Mouse (Mus musculus): ENCODE results near the gene Prl3c1.

DNA sequence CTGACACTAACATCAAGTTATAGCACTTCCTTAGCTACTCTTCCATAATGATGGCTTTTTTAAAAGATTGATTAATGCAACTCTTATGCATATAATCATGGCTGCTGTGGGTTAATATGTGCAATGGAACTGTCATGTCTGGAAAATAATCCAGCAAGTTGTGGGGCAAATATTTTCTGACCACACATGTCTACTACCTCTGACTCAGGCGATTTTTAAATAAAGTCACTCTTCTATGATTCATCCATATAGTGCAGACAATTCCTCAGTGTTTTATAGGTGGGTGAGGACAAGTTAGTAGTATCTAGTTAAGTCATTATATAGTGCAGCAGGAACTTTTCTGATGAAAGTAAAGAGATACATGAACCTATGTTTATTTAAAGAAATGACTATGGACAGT lies 48.2 kb upstream of the Prl3c1 start:
- TF ChIP-seq POLR2A (IDR thresholded peaks at IDR 0.05; ENCODE audit: borderline replicate concordance, insufficient read depth, low read length) (no peak), CTCF (IDR thresholded peaks at IDR 0.05; ENCODE audit: borderline replicate concordance, insufficient read depth, low read depth, low read length) (no peak)

Measured in cerebellum, adult 2 months (tissue).